Mouse (Mus musculus): ENCODE results near the gene Hsd11b1.

DNA sequence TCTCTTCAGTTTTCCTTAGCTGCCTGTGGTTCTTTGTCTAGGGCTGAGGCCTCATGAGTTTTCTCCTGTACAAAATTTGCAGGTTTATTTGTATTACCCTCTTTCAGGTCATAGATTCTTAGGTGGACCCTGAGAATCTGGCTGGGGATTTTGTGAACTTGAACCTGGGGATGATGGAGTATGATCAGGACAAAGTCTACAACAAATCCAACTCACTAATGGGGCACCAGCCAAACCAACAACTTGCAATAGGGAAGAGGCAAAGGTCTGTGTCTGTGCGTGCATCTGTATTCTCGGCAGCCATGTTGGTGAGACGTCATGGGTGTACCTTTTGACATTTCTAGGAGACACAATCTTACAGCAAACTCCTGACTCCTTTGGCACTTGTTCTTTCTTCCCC, 25.2 kb upstream of the Hsd11b1 start:
- TF ChIP-seq CTCF (IDR thresholded peaks at IDR 0.05; ENCODE audit: borderline replicate concordance, insufficient read depth, low read length) (no peak), POLR2A (IDR thresholded peaks at IDR 0.05; ENCODE audit: low read depth, low read length) (no peak)
